Mouse (Mus musculus) cerebellum, adult 8-10 months (tissue): Measurements from ENCODE around the gene Fam186a.
A peak's percentile ranks its signal among the peaks of the same experiment; 100 is the strongest.
"Not testable (repeated sequence)": the region's sequence is repeated elsewhere in the genome, so short reads cannot be mapped to it uniquely, and the experiment has no call there.

Source experiments
- DNase-seq: peaks from one replicate; pipeline ENCODE4 v3.0.0; 2022

Fam186a gene

GRCm38 (mm10) chr15:99966961-99967360, at the start of gene Fam186a:
TSS of gene Fam186a (minus strand) at chr15:99967061.
- DNase-seq = no peak

GRCm38 (mm10) chr15:100006180-100006579, 39.3 kb upstream of the Fam186a start:
- DNase-seq = no peak

- DNase-seq = no peak
These were observed 37.9 kb upstream of the Fam186a start for GRCm38 (mm10) chr15:100004677-100005273.

- no peak for DNase-seq
These were observed 32.5 kb upstream of the Fam186a start for GRCm38 (mm10) chr15:99999390-99999789.

- no peak for DNase-seq
These were observed 30.4 kb upstream of the Fam186a start for GRCm38 (mm10) chr15:99997114-99997804.

GRCm38 (mm10) chr15:99993100-99993499, 26.2 kb upstream of the Fam186a start:
- DNase-seq = no peak

- no peak for DNase-seq
These were observed 12.9 kb upstream of the Fam186a start for GRCm38 (mm10) chr15:99979715-99980114.

- no peak for DNase-seq
These were observed 12.4 kb upstream of the Fam186a start for GRCm38 (mm10) chr15:99979266-99979665.

GRCm38 (mm10) chr15:99976121-99976520, 9.3 kb upstream of the Fam186a start:
- DNase-seq = not testable (repeated sequence)

- no peak for DNase-seq
These were observed 7.8 kb upstream of the Fam186a start for GRCm38 (mm10) chr15:99974476-99975220.

GRCm38 (mm10) chr15:99972989-99973911, 6.4 kb upstream of the Fam186a start:
- DNase-seq = peak; percentile 23

GRCm38 (mm10) chr15:99972361-99972988, 5.6 kb upstream of the Fam186a start:
- DNase-seq = peak; percentile 95

- no peak for DNase-seq
These were observed 3.7 kb upstream of the Fam186a start for GRCm38 (mm10) chr15:99970606-99971005.

- not testable (repeated sequence) for DNase-seq
These were observed 2.9 kb upstream of the Fam186a start, which contains the start of gene Larp4 for GRCm38 (mm10) chr15:99969765-99970164. TSS of gene Larp4 (plus strand) at chr15:99970065.

- DNase-seq = no peak
These were observed 1.6 kb downstream of the Fam186a start for GRCm38 (mm10) chr15:99965103-99965775.

- DNase-seq = no peak
These were observed 11.5 kb downstream of the Fam186a start for GRCm38 (mm10) chr15:99955324-99955723.

- DNase-seq = no peak
These were observed 25.8 kb downstream of the Fam186a start for GRCm38 (mm10) chr15:99940970-99941630.

GRCm38 (mm10) chr15:99940426-99940825, 26.4 kb downstream of the Fam186a start:
- DNase-seq = no peak

- DNase-seq = no peak
These were observed 29.0 kb downstream of the Fam186a start for GRCm38 (mm10) chr15:99937841-99938240.

GRCm38 (mm10) chr15:99936659-99937058, 30.2 kb downstream of the Fam186a start:
- DNase-seq = no peak

GRCm38 (mm10) chr15:99934501-99934900, 32.4 kb downstream of the Fam186a start:
- no peak for DNase-seq
